Mouse (Mus musculus): ENCODE measurements at regions not wholly inside any gene's neighbourhood (a gene's known extent, or its start where the extent isn't known, plus 50 kb on each side); places are given as distances from the start of the nearest gene placed in this dataset.

- TF ChIP-seq CTCF (IDR thresholded peaks at IDR 0.05; ENCODE audit: insufficient read depth, low read length): no peak
- TF ChIP-seq POLR2A (IDR thresholded peaks at IDR 0.05; ENCODE audit: borderline replicate concordance, extremely low read depth, low read depth, low read length): no peak
Observed at GRCm38 (mm10) chr10:117453406-117454170, 73.8 kb upstream of the Cpsf6 start.
